Mouse (Mus musculus): Measurements from ENCODE around the gene Eef2k.

- TF ChIP-seq CTCF (IDR thresholded peaks at IDR 0.05; ENCODE audit: control insufficient read depth, insufficient read depth, insufficient read length) (no peak), MYOG (IDR thresholded peaks at IDR 0.05; ENCODE audit: control insufficient read depth, extremely low read depth, insufficient read length) (no peak), FOSL1 (IDR thresholded peaks at IDR 0.05; ENCODE audit: insufficient read depth, low read length, poor library complexity, severe bottlenecking) (no peak)
Measured at GRCm38 (mm10) chr7:120880770-120881169, 38.1 kb downstream of the Eef2k start.
